Mouse (Mus musculus): ENCODE data around the gene Cnot11. TPM values are rescaled to one million over a fixed set of nuclear protein-coding genes. Genes with fewer than 3 reads are reported as not detected.
A peak's percentile ranks its signal among the peaks of the same experiment; 100 is the strongest.

Cnot11 gene
- total RNA-seq (2021) = 10 to 100 TPM; 18.5 to 23.2 TPM
- polyA plus RNA-seq (2012; rRNA removed) = 34.2 and 38.9 TPM in 2 replicates
- long read RNA-seq, transcript Cnot11-201 (7 exons, 3,162 nt) = major isoform, 23 of 24 reads
- long read RNA-seq, partial matches to known transcripts = 1 of 24 reads
- long read RNA-seq, other reads (novel, unspliced or antisense) = 0 of 24 reads

DNA sequence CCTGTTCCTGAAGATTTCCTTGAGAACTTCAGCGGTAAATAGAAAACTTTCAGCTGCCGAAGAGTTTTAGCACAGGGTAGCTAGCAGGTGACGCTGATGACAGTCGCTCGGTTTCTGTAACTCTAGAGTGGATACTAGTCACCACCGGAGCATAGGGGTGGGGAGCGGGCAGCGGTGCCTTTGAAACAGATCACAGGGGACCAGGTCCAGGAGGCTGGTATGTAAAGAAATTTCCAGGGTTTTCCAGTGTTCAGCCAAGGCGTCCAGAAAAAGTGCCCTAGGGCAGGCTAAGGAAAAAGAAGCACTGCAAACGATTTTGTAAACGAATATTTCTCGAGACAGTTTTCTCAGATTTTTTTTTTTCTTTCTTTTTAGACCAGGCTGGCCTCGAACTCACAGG, at the start of gene Cnot11:
Cnot11 (plus strand) TSS at position 162 of the 400 bp plus-strand sequence.
- no peak for DNase-seq

DNA sequence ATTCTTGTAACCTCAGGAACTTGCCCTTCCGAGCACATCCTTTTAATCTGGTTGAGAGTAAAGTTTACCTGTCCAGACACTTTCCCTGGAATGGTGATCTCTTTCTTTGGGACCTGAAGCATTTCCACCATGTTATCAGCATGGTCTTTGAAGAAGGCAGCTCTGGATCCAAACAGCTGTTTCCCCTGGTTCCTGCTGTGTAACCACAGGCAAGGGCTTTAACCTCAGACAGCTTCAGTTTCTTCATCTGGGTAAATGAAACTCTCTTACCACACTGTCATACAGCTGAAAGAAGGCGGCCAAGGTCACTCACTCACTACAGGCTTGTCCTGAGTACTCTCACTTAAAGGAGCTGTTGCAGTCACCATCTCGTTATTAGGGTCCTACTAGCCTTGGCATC, 47.4 kb upstream of the Cnot11 start:
- DNase-seq = no peak

GRCm38 (mm10) chr1:39493165-39493564, 41.6 kb upstream of the Cnot11 start:
- DNase-seq = no peak

DNA sequence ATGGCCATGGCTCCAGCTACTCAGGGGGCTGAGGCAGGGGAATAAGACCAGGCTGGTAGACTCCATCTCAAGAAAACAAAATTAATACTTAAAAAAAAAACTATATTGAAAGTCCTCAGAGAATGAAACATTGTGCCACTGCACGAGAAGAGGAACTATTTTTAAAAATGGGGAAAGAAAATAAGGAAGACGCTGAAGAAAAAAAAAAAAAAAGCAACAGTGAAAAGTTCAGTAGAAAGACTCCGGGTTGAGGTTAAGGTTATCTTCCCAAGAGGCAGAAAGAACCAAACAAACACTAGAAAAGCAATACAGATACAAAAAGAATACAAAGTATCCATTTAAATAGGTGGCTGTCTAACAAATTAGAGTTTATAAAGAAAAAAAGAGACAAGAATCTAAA, 41.1 kb upstream of the Cnot11 start:
- DNase-seq = no peak

- no peak for DNase-seq
Observed at GRCm38 (mm10) chr1:39496995-39497394, 37.8 kb upstream of the Cnot11 start.

GRCm38 (mm10) chr1:39497748-39498147, 37.0 kb upstream of the Cnot11 start:
- no peak for DNase-seq

GRCm38 (mm10) chr1:39499485-39499941, 35.3 kb upstream of the Cnot11 start:
- peak; percentile 53 for DNase-seq

DNA sequence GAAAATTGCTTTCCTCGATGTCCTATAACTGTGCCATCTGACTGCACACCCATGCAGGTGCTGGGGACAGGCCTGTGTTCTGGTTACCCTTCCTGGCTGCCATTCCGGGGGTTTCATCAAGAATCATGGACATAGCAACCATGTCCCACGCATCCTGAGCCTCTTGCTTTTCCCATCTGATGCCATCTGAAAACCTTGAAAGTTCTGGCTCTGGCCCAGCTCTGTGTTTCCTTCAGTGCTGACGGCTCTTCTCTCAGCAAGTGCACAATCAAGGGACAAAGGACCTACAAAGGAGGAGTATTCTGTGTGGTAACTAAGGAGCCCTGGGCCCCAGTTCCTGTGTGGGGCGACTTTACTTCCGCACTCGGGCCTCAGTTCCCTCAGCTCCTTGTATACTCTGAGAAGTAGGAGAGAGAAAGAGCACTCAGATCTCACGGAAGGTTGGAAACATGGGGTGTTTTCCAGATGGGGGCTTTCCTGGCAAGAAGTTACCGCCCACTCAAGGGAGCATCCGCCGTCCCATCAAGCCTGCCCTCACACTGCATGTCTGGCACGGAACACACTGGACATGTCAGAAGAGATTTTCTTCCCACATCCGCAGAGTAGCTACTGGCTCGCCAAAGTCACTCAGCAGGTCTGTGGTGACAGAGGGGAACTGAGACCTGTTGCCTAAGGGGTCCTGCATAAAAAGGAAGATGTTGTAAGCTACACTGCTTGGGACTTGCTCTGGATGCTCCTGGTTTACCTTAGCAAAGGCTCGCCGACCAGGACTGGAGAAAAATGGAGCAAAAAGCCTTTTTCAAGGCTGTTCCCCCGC, 31.8 kb upstream of the Cnot11 start:
- peak; percentile 42 for DNase-seq

GRCm38 (mm10) chr1:39504261-39504660, 30.5 kb upstream of the Cnot11 start:
- no peak for DNase-seq

GRCm38 (mm10) chr1:39505600-39505999, 29.2 kb upstream of the Cnot11 start:
- no peak for DNase-seq

DNA sequence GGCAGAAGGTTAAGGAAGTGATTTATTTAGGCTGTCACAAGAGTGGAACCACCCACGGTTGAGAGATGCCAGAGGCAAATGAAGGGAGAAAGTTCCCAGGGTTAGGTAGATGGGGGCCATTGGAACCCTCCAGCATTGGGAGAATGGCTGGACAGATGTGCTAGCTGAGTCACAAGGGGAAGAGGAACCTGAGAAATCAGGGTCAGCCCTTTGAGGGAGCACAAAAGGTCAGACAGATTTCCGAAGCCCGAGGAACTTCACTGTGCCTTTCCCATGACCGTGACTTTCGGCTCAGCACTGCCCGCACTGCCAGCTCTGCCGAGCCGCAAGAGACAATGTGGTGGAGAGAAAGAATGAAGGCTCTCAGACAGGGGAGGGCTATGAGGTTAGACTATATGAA, 23.0 kb upstream of the Cnot11 start:
- no peak for DNase-seq

DNA sequence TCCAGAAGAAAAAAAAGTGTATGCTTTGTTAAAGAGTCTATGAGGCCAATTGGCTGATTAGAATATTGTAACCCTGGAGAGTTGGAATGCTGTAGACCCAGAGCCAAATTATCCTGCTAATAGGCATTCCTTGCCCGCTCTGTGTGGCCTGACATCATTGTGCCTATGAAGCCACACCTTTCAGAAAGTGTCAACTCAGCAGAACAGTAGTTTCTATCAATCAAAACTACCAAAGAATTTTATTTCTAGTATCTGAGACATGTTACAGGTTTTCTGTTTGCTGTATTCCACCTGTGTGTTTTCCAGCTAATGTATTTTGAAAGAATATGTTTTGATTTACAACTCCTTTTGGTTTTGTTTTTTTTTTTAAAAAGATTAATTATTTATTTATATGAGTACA, 22.6 kb upstream of the Cnot11 start:
- no peak for DNase-seq

DNA sequence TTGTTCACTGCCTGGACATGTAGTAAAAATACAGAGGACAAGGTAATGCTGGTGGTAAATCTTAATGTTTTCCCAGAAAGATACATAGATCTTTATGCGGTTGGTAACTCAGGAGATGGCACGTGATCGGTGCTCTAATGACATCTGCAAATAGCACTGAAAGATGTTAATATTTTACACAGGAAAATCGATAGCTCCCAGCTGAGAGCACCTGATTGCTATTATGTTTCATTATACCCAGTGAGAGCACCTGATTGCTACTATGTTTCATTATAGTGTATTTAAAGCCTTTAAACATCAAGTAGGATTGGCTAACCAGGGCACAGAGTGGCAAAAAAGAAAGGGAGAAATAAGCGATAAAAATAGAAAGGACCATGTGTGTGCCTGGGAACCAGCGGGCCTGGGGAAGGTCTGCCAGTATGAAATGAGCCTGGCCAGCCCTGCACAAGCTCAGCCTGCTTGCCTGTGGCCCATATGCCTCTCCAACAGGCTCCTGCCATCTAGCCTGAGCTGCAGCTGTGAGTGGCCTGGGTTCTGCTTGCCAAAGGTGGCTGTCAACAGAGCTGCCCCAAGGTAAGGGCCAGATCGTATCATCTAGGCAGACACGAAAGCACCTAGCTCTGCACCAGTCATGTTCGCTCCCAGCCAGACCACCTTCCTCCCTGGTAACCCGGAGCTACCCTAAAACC, 19.3 kb upstream of the Cnot11 start:
- no peak for DNase-seq

- no peak for DNase-seq
Observed at GRCm38 (mm10) chr1:39521326-39521725, 13.5 kb upstream of the Cnot11 start.

- peak; percentile 40 for DNase-seq
Observed at GRCm38 (mm10) chr1:39522519-39522918, 12.3 kb upstream of the Cnot11 start.

DNA sequence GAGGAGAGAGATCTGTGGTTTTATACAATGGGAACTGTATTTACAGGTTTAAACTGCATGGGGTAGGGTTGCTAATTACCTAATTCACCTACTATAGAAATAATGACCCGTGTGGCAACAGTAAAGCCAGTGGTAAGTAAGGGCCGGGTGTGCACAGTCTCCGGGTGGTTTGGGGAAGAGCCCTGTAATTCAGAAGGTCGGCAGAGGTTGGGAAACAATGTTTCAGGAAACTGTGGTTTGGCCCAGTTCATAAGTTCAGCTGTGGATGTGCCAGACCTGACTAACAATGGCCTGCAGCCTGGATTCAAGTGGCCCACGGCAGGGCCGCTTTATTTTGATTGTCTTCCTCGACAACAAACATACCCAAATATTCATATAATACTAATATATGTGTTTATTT, 9.0 kb upstream of the Cnot11 start:
- DNase-seq = peak; percentile 23

DNA sequence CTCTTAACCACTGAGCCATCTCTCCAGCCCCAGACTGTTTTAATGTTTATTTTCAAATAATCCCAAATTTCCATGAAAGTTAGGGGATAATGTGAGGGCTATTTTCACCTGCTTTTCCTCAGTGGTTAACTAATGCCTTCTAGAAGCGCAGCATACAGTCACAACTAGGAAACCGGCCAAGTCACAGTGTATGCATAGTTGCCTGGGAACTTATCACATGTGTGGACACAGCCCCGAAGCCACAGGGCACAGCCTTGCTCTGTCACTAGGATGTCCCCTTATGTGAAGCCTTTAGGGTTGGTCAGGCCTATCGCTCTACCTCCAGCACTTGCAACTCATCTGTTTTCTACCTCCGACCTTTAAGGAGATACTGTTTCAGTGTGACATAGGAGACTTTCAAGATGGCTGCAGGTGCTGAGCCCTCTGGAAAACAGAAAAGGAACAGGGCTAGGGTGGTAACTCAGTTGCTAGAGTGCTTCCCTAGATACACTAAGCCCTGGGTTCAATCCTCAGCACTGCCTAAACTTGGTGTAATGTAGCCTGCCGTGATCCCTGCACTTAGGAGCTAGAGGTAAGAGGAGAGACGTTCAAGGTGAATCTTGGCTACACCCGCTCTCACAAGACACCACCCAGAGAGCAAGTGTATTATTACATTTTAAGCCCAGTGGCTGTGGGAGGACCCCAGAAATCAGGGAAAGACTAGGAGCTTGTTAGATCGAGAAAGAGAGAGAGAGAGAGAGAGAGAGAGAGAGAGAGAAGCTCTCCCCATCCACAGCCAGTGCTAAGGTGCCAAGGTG, 8.2 kb upstream of the Cnot11 start:
- no peak for DNase-seq

GRCm38 (mm10) chr1:39527432-39527831, 7.4 kb upstream of the Cnot11 start:
- peak; percentile 65 for DNase-seq

DNA sequence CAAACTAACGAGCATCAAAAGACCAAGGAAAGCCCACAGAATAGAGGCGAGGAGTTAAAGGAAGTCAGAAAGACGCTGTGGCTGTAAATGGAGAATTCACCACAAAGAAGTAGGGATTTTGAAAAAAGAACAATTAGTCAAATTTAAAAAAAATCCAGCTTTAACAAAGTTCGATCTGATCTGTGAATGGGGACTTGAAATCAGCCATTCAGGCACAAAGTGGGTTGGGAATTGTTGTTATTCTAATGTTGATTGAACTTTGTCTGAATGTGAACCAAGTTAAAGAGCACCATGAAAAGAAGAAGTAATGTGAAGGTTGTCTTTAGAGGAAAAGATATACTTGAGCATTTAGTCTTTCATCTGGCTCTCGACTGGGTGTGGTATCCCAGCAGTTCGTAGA, 6.5 kb upstream of the Cnot11 start:
- DNase-seq = no peak

DNA sequence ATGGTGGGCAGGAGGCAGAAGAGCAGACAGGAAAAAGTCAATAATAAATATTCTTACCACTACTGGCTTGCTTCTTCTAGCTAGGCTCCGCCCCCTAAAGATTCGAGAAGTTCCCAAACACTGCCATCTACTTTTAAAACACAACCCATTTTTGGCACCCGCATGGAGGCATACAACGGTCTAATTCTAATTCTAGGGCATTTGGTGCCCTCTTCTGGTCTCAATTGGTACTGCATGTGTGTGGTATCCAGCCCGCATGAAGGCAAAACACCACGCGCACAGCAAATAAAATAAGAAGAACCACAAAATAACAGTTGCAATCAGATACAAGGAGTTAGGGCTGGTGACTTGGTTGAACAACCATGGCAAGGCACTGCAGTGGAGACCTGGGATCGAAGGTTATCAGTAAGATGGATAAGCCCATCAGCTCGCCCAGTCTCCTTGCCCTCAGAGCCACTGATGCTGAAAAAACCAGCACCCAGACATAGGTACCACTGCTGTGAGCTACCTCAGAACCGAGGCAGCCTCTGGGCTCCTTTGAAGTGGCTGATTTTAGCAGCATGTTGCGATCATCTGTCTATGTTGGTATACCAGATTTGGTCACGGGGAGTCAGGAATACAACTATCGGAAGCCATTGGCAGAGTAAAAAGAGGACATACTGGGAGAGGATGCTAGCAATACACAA, 4.4 kb upstream of the Cnot11 start:
- peak; percentile 67 for DNase-seq

GRCm38 (mm10) chr1:39531036-39531435, 3.8 kb upstream of the Cnot11 start:
- no peak for DNase-seq

DNA sequence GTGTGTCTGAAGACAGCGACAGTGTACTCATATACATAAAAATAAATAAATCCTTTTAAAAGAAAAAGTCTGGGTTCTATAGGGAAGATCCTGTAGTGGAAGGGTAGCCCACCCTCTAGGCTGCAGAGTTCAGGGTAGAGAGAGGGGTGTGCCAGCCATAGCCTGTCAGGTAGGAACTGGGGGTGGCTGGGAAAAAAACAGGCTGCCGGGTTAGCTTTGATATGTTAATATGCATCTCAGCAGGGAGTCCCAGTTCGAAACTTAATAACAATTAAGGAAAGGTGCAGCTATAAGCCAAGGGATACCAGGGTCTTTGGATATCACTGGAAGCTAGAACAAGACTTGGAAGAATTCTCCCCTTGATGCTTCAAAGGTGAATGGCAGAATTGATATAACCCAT, 875 bp upstream of the Cnot11 start:
- no peak for DNase-seq

Measured in adrenal gland, adult 2 months (tissue).